Mouse (Mus musculus) neural tube, embryonic 15.5 days (tissue): ENCODE results near the gene Foxred2. TPM values are rescaled to one million over a fixed set of nuclear protein-coding genes. Genes with fewer than 3 reads are reported as not detected.

Experiments
- ATAC-seq: fragments of 200-750 bp; cut with Nextera tagmentation; 2 replicates; pipeline ENCODE4 v1.8.0; 2017; ENCODE audit warnings: mild to moderate bottlenecking, moderate TSS enrichment, moderate library complexity; ENCODE audit not compliant: low FRiP score
- H3K27ac ChIP-seq: fragments of 300-500 bp; sonication (generic); replicated peaks from 2 replicates; pipeline ENCODE4 v1.5.1; 2015; ENCODE audit warnings: mild to moderate bottlenecking, inconsistent platforms
- H3K27me3 ChIP-seq: fragments of 300-500 bp; sonication (generic); replicated peaks from 2 replicates; pipeline ENCODE4 v1.6.1; 2015; ENCODE audit warnings: inconsistent platforms
- H3K36me3 ChIP-seq: fragments of 300-500 bp; sonication (generic); 2 replicates; pipeline ENCODE4 v1.6.1; 2015; ENCODE audit warnings: inconsistent platforms
- H3K4me1 ChIP-seq: fragments of 300-500 bp; sonication (generic); 2 replicates; pipeline ENCODE4 v1.6.1; 2015; ENCODE audit warnings: inconsistent platforms
- H3K4me2 ChIP-seq: fragments of 300-500 bp; sonication (generic); 2 replicates; pipeline ENCODE4 v1.6.1; 2015; ENCODE audit warnings: inconsistent platforms, mild to moderate bottlenecking, moderate library complexity
- H3K4me3 ChIP-seq: fragments of 300-500 bp; sonication (generic); replicated peaks from 2 replicates; pipeline ENCODE4 v1.5.1; 2015; ENCODE audit warnings: mild to moderate bottlenecking, inconsistent platforms
- H3K9ac ChIP-seq: fragments of 300-500 bp; sonication (generic); replicated peaks from 2 replicates; pipeline ENCODE4 v1.6.1; 2015; ENCODE audit warnings: mild to moderate bottlenecking, inconsistent platforms
- H3K9me3 ChIP-seq: fragments of 300-500 bp; sonication (generic); replicated peaks from 2 replicates; pipeline ENCODE4 v1.6.1; 2016; ENCODE audit warnings: inconsistent platforms
- WGBS: fragments of 180-500 bp; shearing (Covaris S2); methylation state at CpG from one replicate; pipeline ENCODE4 v1.1.7; 2015; ENCODE audit warnings: mixed read lengths; 5-methylcytosine and 5-hydroxymethylcytosine counted together
- polyA plus RNA-seq: library from polyadenylated mRNA; unstranded; fragments of >200 nt; fragmentation: Nextera tagmentation; extraction: Ambion mirVana; gene quantifications from 2 replicates; pipeline ENCODE4 v1.2.1, GENCODE M21; 2015

Foxred2 gene
- polyA plus RNA-seq, 1 experiment from 2014 or later: 9.3 TPM

- Histone ChIP-seq H3K9ac (peak overlapping the region; percentile 92), H3K9me3 (no peaks in the 10 kb centered on the region), H3K4me1 (peaks cover 27% of the 10 kb centered on the region), H3K27ac (peak overlapping the region; percentile 97), H3K36me3 (peaks cover 35% of the 10 kb centered on the region), H3K4me3 (peak overlapping the region; percentile 77), H3K4me2 (peak overlapping the region; percentile 91), H3K27me3 (no peaks in the 10 kb centered on the region)
- peak; percentile 10 for ATAC-seq
- WGBS: 3% methylated on average over 15 of the region's 15 CpGs
These were observed 13.5 kb upstream of the Foxred2 start for GRCm38 (mm10) chr15:77969940-77970469.

GRCm38 (mm10) chr15:77965117-77965528, 8.6 kb upstream of the Foxred2 start:
- Histone ChIP-seq H3K27me3 (no peaks in the 10 kb centered on the region), H3K27ac (no peak overlapping the region), H3K4me1 (peaks cover 17% of the 10 kb centered on the region), H3K4me2 (no peak overlapping the region), H3K36me3 (peaks cover 84% of the 10 kb centered on the region), H3K4me3 (no peak overlapping the region), H3K9ac (no peak overlapping the region), H3K9me3 (no peaks in the 10 kb centered on the region)
- 79% methylated on average over 9 of the region's 9 CpGs for WGBS
- no peak for ATAC-seq

GRCm38 (mm10) chr15:77962447-77962846, 5.9 kb upstream of the Foxred2 start:
- WGBS: 95% methylated on average over 5 of the region's 5 CpGs
- H3K9me3 ChIP-seq: no peaks in the 10 kb centered on the region
- no peaks in the 10 kb centered on the region for H3K27me3 ChIP-seq
- no peak overlapping the region for H3K4me3 ChIP-seq
- H3K4me2 ChIP-seq: no peak overlapping the region
- peaks cover 4% of the 10 kb centered on the region for H3K4me1 ChIP-seq
- peaks cover 93% of the 10 kb centered on the region for H3K36me3 ChIP-seq
- H3K9ac ChIP-seq: no peak overlapping the region
- ATAC-seq: no peak
- H3K27ac ChIP-seq: no peak overlapping the region

GRCm38 (mm10) chr15:77960693-77961092, 4.2 kb upstream of the Foxred2 start:
- no peak overlapping the region for H3K9ac ChIP-seq
- H3K4me2 ChIP-seq: no peak overlapping the region
- no peak for ATAC-seq
- WGBS: 94% methylated on average over 6 of the region's 6 CpGs
- H3K27ac ChIP-seq: no peak overlapping the region
- H3K36me3 ChIP-seq: peaks cover 75% of the 10 kb centered on the region
- no peaks in the 10 kb centered on the region for H3K9me3 ChIP-seq
- peaks cover 22% of the 10 kb centered on the region for H3K4me1 ChIP-seq
- H3K27me3 ChIP-seq: no peaks in the 10 kb centered on the region
- no peak overlapping the region for H3K4me3 ChIP-seq

- no peak overlapping the region for H3K27ac ChIP-seq
- H3K36me3 ChIP-seq: peaks cover 51% of the 10 kb centered on the region
- peaks cover 46% of the 10 kb centered on the region for H3K4me1 ChIP-seq
- no peak overlapping the region for H3K4me2 ChIP-seq
- no peaks in the 10 kb centered on the region for H3K27me3 ChIP-seq
- H3K4me3 ChIP-seq: no peak overlapping the region
- 63% methylated on average over 3 of the region's 3 CpGs for WGBS
- no peak for ATAC-seq
- H3K9me3 ChIP-seq: no peaks in the 10 kb centered on the region
- no peak overlapping the region for H3K9ac ChIP-seq
These were observed 1.5 kb upstream of the Foxred2 start for GRCm38 (mm10) chr15:77958071-77958470.

GRCm38 (mm10) chr15:77957625-77958024, 1.1 kb upstream of the Foxred2 start:
- H3K4me2 ChIP-seq: peak overlapping the region; percentile 92
- no peaks in the 10 kb centered on the region for H3K27me3 ChIP-seq
- no peaks in the 10 kb centered on the region for H3K9me3 ChIP-seq
- peaks cover 51% of the 10 kb centered on the region for H3K36me3 ChIP-seq
- WGBS: 42% methylated on average over 5 of the region's 5 CpGs
- no peak overlapping the region for H3K4me3 ChIP-seq
- H3K4me1 ChIP-seq: peaks cover 48% of the 10 kb centered on the region
- ATAC-seq: no peak
- H3K9ac ChIP-seq: no peak overlapping the region
- H3K27ac ChIP-seq: no peak overlapping the region

- Histone ChIP-seq H3K36me3 (peaks cover 41% of the 10 kb centered on the region), H3K4me1 (peaks cover 48% of the 10 kb centered on the region), H3K27me3 (no peaks in the 10 kb centered on the region), H3K4me3 (peak overlapping the region; percentile 55), H3K9ac (peak overlapping the region; percentile 72), H3K4me2 (peak overlapping the region; percentile 92), H3K9me3 (no peaks in the 10 kb centered on the region), H3K27ac (peak overlapping the region; percentile 74)
- peak; percentile 59 for ATAC-seq
- WGBS: 9% methylated on average over 52 of the region's 52 CpGs
These were observed 800 bp downstream of the Foxred2 start for GRCm38 (mm10) chr15:77955440-77956403.

- Histone ChIP-seq H3K9me3 (no peaks in the 10 kb centered on the region), H3K9ac (no peak overlapping the region), H3K36me3 (peaks cover 34% of the 10 kb centered on the region), H3K4me2 (peak overlapping the region; percentile 92), H3K4me3 (no peak overlapping the region), H3K27ac (no peak overlapping the region), H3K27me3 (no peaks in the 10 kb centered on the region), H3K4me1 (peaks cover 48% of the 10 kb centered on the region)
- 89% methylated on average over 2 of the region's 2 CpGs for WGBS
- no peak for ATAC-seq
These were observed 2.2 kb downstream of the Foxred2 start for GRCm38 (mm10) chr15:77954362-77954761.

GRCm38 (mm10) chr15:77952921-77953320, 3.6 kb downstream of the Foxred2 start:
- no peak overlapping the region for H3K4me3 ChIP-seq
- H3K4me2 ChIP-seq: no peak overlapping the region
- peaks cover 25% of the 10 kb centered on the region for H3K36me3 ChIP-seq
- H3K9me3 ChIP-seq: no peaks in the 10 kb centered on the region
- no peaks in the 10 kb centered on the region for H3K27me3 ChIP-seq
- H3K27ac ChIP-seq: no peak overlapping the region
- 91% methylated on average over 3 of the region's 3 CpGs for WGBS
- peaks cover 48% of the 10 kb centered on the region for H3K4me1 ChIP-seq
- no peak for ATAC-seq
- H3K9ac ChIP-seq: 0 out of 2 replicates have a peak overlapping the region, but pooled peaks have one; percentile 3

GRCm38 (mm10) chr15:77949061-77949460, 7.5 kb downstream of the Foxred2 start:
- peaks cover 60% of the 10 kb centered on the region for H3K36me3 ChIP-seq
- H3K4me3 ChIP-seq: no peak overlapping the region
- peaks cover 13% of the 10 kb centered on the region for H3K4me1 ChIP-seq
- H3K9me3 ChIP-seq: no peaks in the 10 kb centered on the region
- H3K27ac ChIP-seq: no peak overlapping the region
- H3K9ac ChIP-seq: no peak overlapping the region
- 89% methylated on average over 7 of the region's 7 CpGs for WGBS
- ATAC-seq: no peak
- no peak overlapping the region for H3K4me2 ChIP-seq
- H3K27me3 ChIP-seq: no peaks in the 10 kb centered on the region

GRCm38 (mm10) chr15:77945711-77946110, 10.8 kb downstream of the Foxred2 start:
- Histone ChIP-seq H3K27ac (no peak overlapping the region), H3K4me2 (no peak overlapping the region), H3K4me1 (no peaks in the 10 kb centered on the region), H3K4me3 (no peak overlapping the region), H3K27me3 (no peaks in the 10 kb centered on the region), H3K9ac (no peak overlapping the region), H3K9me3 (no peaks in the 10 kb centered on the region), H3K36me3 (peaks cover 69% of the 10 kb centered on the region)
- WGBS: 86% methylated on average over 4 of the region's 4 CpGs
- ATAC-seq: no peak

- Histone ChIP-seq H3K4me2 (no peak overlapping the region), H3K27me3 (no peaks in the 10 kb centered on the region), H3K36me3 (peaks cover 46% of the 10 kb centered on the region), H3K9ac (no peak overlapping the region), H3K4me3 (no peak overlapping the region), H3K27ac (no peak overlapping the region), H3K9me3 (no peaks in the 10 kb centered on the region), H3K4me1 (no peaks in the 10 kb centered on the region)
- no peak for ATAC-seq
- WGBS: 87% methylated on average over 3 of the region's 3 CpGs
These were observed 15.0 kb downstream of the Foxred2 start for GRCm38 (mm10) chr15:77941563-77941962.
